Mouse (Mus musculus): ENCODE data around the gene Zkscan7.

Zkscan7 gene

GRCm38 (mm10) chr9:122901047-122901446, 15.6 kb downstream of the Zkscan7 start:
- in situ Hi-C loops (cut with MboI, MseI), result loop anchor here (25.0 kb wide), 1 partner anchor 414 kb away; no protein-coding TSS in a partner anchor

- in situ Hi-C loops (cut with MboI, MseI), result loop anchor here (25.0 kb wide), 1 partner anchor 416 kb away; no protein-coding TSS in a partner anchor
Measured at GRCm38 (mm10) chr9:122902717-122903535, 17.4 kb downstream of the Zkscan7 start.

- in situ Hi-C loops (cut with MboI, MseI), result loop anchor here (25.0 kb wide), 1 partner anchor 435 kb away; no protein-coding TSS in a partner anchor
Measured at GRCm38 (mm10) chr9:122922436-122922835, 37.0 kb downstream of the Zkscan7 start.

- in situ Hi-C loops (cut with MboI, MseI), result loop anchor here (25.0 kb wide), 1 partner anchor 436 kb away; no protein-coding TSS in a partner anchor
Measured at GRCm38 (mm10) chr9:122922936-122923381, 37.5 kb downstream of the Zkscan7 start, which contains the start of gene Zfp105. TSS of gene Zfp105 (plus strand) at chr9:122923072.

- in situ Hi-C loops (cut with MboI, MseI), result no loop called here
Measured at GRCm38 (mm10) chr9:122928915-122929314, 43.4 kb downstream of the Zkscan7 start.

All from regulatory T cell (primary cell).